Mouse (Mus musculus): ENCODE measurements around the gene Ciz1. TPM values are rescaled to one million over a fixed set of nuclear protein-coding genes. Genes with fewer than 3 reads are reported as not detected.
A peak's percentile ranks its signal among the peaks of the same experiment; 100 is the strongest.

Gene Ciz1
- polyA plus RNA-seq, 1 experiment = 34.3 TPM

DNA sequence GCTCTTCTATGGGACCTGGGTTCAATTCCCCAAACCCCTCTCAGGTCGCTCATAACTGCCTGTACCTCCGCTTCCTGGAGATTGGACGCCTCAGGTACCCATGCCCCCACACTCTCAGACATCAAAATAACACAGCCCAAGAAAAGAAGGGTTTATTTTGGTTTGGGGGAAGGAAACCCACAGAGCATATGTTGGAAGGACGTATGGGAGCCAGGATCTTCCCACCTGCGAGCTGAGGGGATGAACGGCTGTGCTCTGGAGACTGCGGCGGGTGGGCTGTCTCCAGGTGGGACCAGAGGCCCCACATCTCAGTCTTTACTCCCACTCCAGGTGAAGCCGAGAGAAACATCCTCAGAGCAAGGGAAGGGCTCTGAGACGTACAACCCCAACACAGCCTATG, 24.8 kb downstream of the Ciz1 start:
- Histone ChIP-seq H3K36me3 (ENCODE audit: control insufficient read depth, insufficient read depth, low read length, poor library complexity, severe bottlenecking) (no peaks in the 10 kb centered on the region), H3K9me3 (replicated peaks; ENCODE audit: control insufficient read depth, insufficient read depth, low read length, poor library complexity, severe bottlenecking) (no peaks in the 10 kb centered on the region), H3K4me3 (ENCODE audit: low read depth, low read length) (no peak overlapping the region), H3K27ac (ENCODE audit: insufficient read depth, low read length) (no peak overlapping the region), H3K4me1 (ENCODE audit: control insufficient read depth, insufficient read depth, low read length) (no peaks in the 10 kb centered on the region), H3K27me3 (ENCODE audit: control insufficient read depth, insufficient read depth, low read length, poor library complexity, severe bottlenecking) (no peaks in the 10 kb centered on the region), H3K9ac (ENCODE audit: low read depth, poor library complexity, severe bottlenecking) (no peak overlapping the region)
- TF ChIP-seq POLR2A (IDR thresholded peaks at IDR 0.05; ENCODE audit: insufficient read depth, low read length) (no peak), CTCF (IDR thresholded peaks at IDR 0.05; ENCODE audit: low read depth, low read length) (no peak), EP300 (IDR thresholded peaks at IDR 0.05; ENCODE audit: insufficient read depth, low read depth, low read length) (no peak)

DNA sequence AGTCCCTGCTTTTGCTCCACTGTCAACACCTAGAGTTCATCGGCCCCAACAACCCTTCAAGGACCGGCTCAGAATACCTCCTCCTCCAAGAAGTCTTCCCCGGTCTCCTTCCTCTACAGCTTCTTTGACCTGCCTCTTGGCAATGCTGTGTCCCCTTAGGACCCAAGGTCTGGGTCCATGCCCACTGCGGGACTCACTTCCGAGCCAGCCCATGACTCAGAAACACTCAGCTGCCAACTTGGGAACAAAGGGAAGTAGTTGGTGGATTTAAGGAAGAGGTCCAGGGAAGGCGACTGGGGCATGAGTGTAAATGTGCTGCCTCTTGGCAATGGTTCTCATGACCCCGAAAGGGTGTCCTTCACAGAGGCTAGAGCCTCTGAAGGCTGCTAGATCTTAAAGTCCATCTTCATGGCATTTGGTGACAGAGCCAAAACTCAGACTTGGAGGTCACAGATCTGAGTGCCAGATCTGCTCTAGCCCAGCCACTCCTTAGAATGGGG, 27.9 kb downstream of the Ciz1 start:
- no peak overlapping the region for H3K9ac ChIP-seq (ENCODE audit: low read depth, poor library complexity, severe bottlenecking)
- no peak overlapping the region for H3K4me3 ChIP-seq (ENCODE audit: low read depth, low read length)
- no peak for TF ChIP-seq EP300 (IDR thresholded peaks at IDR 0.05; ENCODE audit: insufficient read depth, low read depth, low read length)
- TF ChIP-seq CTCF (IDR thresholded peaks at IDR 0.05; ENCODE audit: low read depth, low read length) = no peak
- no peak for TF ChIP-seq POLR2A (IDR thresholded peaks at IDR 0.05; ENCODE audit: insufficient read depth, low read length)
- H3K27me3 ChIP-seq (ENCODE audit: control insufficient read depth, insufficient read depth, low read length, poor library complexity, severe bottlenecking) = no peaks in the 10 kb centered on the region
- no peaks in the 10 kb centered on the region for H3K4me1 ChIP-seq (ENCODE audit: control insufficient read depth, insufficient read depth, low read length)
- no peak overlapping the region for H3K27ac ChIP-seq (ENCODE audit: insufficient read depth, low read length)
- H3K9me3 ChIP-seq (replicated peaks; ENCODE audit: control insufficient read depth, insufficient read depth, low read length, poor library complexity, severe bottlenecking) = no peaks in the 10 kb centered on the region
- H3K36me3 ChIP-seq (ENCODE audit: control insufficient read depth, insufficient read depth, low read length, poor library complexity, severe bottlenecking) = no peaks in the 10 kb centered on the region

DNA sequence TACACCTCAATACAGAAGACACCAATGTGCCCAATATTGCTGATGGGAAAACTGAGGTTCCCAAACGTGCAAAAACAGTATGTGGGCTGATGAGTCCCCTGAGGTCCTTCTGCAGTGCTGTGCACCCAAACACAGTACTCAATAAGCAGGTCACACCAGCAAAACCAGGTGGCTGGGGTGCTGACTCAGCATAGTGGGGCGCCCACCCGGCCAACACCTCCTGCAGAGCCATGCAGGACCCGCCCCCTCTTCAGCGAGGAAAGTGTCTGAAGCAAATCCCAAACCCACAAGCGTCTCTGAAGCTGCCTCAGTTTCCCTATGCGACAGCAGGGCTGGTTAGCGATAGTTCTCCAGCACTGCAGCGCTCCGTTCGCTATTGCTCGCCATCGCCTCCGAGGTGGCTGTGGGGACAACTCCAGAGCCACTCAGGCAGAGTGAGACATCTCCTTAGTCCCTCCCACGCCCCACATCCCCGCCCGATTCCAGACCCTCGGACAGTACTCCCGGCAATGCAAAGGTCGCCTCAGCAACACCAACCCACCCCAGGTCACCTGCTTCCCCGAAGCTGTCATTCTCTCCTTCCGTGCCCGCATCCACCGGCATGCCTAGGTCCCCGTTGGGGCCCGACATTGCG, 29.1 kb downstream of the Ciz1 start:
- Histone ChIP-seq H3K4me3 (ENCODE audit: low read depth, low read length) (peak overlapping the region; percentile 79), H3K36me3 (ENCODE audit: control insufficient read depth, insufficient read depth, low read length, poor library complexity, severe bottlenecking) (no peaks in the 10 kb centered on the region), H3K4me1 (ENCODE audit: control insufficient read depth, insufficient read depth, low read length) (no peaks in the 10 kb centered on the region), H3K27me3 (ENCODE audit: control insufficient read depth, insufficient read depth, low read length, poor library complexity, severe bottlenecking) (no peaks in the 10 kb centered on the region), H3K27ac (ENCODE audit: insufficient read depth, low read length) (no peak overlapping the region), H3K9me3 (replicated peaks; ENCODE audit: control insufficient read depth, insufficient read depth, low read length, poor library complexity, severe bottlenecking) (no peaks in the 10 kb centered on the region), H3K9ac (ENCODE audit: low read depth, poor library complexity, severe bottlenecking) (peak overlapping the region; percentile 57)
- TF ChIP-seq POLR2A (IDR thresholded peaks at IDR 0.05; ENCODE audit: insufficient read depth, low read length) (no peak), EP300 (IDR thresholded peaks at IDR 0.05; ENCODE audit: insufficient read depth, low read depth, low read length) (no peak), CTCF (IDR thresholded peaks at IDR 0.05; ENCODE audit: low read depth, low read length) (no peak)

DNA sequence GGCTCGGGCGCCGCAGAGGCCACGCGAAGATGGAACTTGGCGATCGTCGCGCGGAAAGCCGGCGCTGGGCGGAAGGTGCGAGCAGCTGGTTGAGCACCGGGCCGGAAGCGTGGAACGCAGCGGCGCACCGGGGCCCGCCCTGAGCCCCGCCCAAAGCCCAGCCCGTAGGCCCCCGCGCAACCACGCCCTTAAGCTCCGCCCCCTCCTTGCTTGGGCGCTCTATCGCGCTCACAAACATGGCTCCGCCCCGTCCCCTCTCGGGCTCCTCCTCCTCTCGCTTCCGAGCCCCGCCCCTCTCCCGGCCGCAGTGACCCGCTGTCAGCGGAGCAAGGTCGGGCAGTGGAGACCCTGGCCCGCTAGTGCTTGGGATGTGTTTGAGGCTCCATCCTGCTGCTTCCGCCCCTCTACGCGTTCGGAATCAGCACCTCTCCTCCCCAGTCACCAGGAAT, 29.7 kb downstream of the Ciz1 start, which contains the start of gene 1110008P14Rik:
1110008P14Rik (minus strand) TSS at position 164 of the 449 bp plus-strand sequence.
- TF ChIP-seq CTCF (IDR thresholded peaks at IDR 0.05; ENCODE audit: low read depth, low read length) = no peak
- TF ChIP-seq POLR2A (IDR thresholded peaks at IDR 0.05; ENCODE audit: insufficient read depth, low read length) = no peak
- TF ChIP-seq EP300 (IDR thresholded peaks at IDR 0.05; ENCODE audit: insufficient read depth, low read depth, low read length) = no peak

DNA sequence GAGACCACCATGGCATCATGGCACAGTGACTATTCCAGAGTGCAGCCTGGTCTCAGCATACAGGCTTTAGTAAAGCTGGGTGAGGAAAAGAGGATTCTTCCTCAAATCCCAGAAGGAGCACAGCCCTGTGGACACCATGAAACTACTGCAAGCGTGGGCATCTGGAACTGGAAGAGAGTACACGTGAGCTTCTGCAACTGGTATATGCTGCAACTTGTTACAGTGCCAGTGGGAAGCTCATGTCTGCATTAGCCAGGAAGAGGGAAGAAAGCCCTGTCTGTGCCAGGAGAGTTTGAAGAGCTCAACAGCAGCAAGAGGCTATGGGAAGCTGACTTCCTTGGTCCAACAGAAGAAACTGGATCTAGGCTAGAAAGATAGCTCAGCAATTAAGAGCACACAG, 30.6 kb downstream of the Ciz1 start:
- H3K4me1 ChIP-seq (ENCODE audit: control insufficient read depth, insufficient read depth, low read length) = no peaks in the 10 kb centered on the region
- H3K27me3 ChIP-seq (ENCODE audit: control insufficient read depth, insufficient read depth, low read length, poor library complexity, severe bottlenecking) = no peaks in the 10 kb centered on the region
- TF ChIP-seq EP300 (IDR thresholded peaks at IDR 0.05; ENCODE audit: insufficient read depth, low read depth, low read length) (no peak), CTCF (IDR thresholded peaks at IDR 0.05; ENCODE audit: low read depth, low read length) (no peak), POLR2A (IDR thresholded peaks at IDR 0.05; ENCODE audit: insufficient read depth, low read length) (no peak)
- no peak overlapping the region for H3K9ac ChIP-seq (ENCODE audit: low read depth, poor library complexity, severe bottlenecking)
- H3K9me3 ChIP-seq (replicated peaks; ENCODE audit: control insufficient read depth, insufficient read depth, low read length, poor library complexity, severe bottlenecking) = no peaks in the 10 kb centered on the region
- no peak overlapping the region for H3K27ac ChIP-seq (ENCODE audit: insufficient read depth, low read length)
- no peaks in the 10 kb centered on the region for H3K36me3 ChIP-seq (ENCODE audit: control insufficient read depth, insufficient read depth, low read length, poor library complexity, severe bottlenecking)
- no peak overlapping the region for H3K4me3 ChIP-seq (ENCODE audit: low read depth, low read length)

More for the DNA sequence above, 29.7 kb downstream of the Ciz1 start, which contains the start of gene 1110008P14Rik:
- peak within 1 kb of the TSS; percentile 79 for H3K4me3 ChIP-seq (ENCODE audit: low read depth, low read length)
- peak within 1 kb of the TSS; percentile 57 for H3K9ac ChIP-seq (ENCODE audit: low read depth, poor library complexity, severe bottlenecking)
- no peak within 1 kb of the TSS for H3K27ac ChIP-seq (ENCODE audit: insufficient read depth, low read length)
- no peaks in the 10 kb centered on the region for H3K9me3 ChIP-seq (replicated peaks; ENCODE audit: control insufficient read depth, insufficient read depth, low read length, poor library complexity, severe bottlenecking)
- H3K4me1 ChIP-seq (ENCODE audit: control insufficient read depth, insufficient read depth, low read length) = no peaks in the 10 kb centered on the region
- H3K27me3 ChIP-seq (ENCODE audit: control insufficient read depth, insufficient read depth, low read length, poor library complexity, severe bottlenecking) = no peaks in the 10 kb centered on the region
- H3K36me3 ChIP-seq (ENCODE audit: control insufficient read depth, insufficient read depth, low read length, poor library complexity, severe bottlenecking) = no peaks in the 10 kb centered on the region
